Mouse (Mus musculus) urinary bladder, adult 2 months (tissue): ENCODE results near the gene Pde4d. TPM values are rescaled to one million over a fixed set of nuclear protein-coding genes. Genes with fewer than 3 reads are reported as not detected.
A peak's percentile ranks its signal among the peaks of the same experiment; 100 is the strongest.

ENCODE experiments used
- DNase-seq: peaks from one replicate; pipeline ENCODE4 v3.0.0; 2022; ENCODE audit warnings: low spot score
- polyA plus RNA-seq: library from polyadenylated mRNA; depleted of rRNA; stranded (reverse); fragments of >200 nt; gene quantifications from 2 replicates; pipeline ENCODE4 v1.2.3, GENCODE M21; 2012

The Pde4d gene
- polyA plus RNA-seq, 1 experiment = 21.4 TPM

- DNase-seq = no peak
Measured at GRCm38 (mm10) chr13:109402396-109402795, 952.6 kb downstream of the Pde4d start.

GRCm38 (mm10) chr13:109402936-109403335, 953.2 kb downstream of the Pde4d start:
- no peak for DNase-seq

- DNase-seq = no peak
Measured at GRCm38 (mm10) chr13:109406341-109406740, 956.6 kb downstream of the Pde4d start.

- DNase-seq = no peak
Measured at GRCm38 (mm10) chr13:109407371-109407770, 957.6 kb downstream of the Pde4d start.

GRCm38 (mm10) chr13:109420426-109420825, 970.7 kb downstream of the Pde4d start:
- DNase-seq = no peak

GRCm38 (mm10) chr13:109424906-109425305, 975.2 kb downstream of the Pde4d start:
- no peak for DNase-seq

- no peak for DNase-seq
Measured at GRCm38 (mm10) chr13:109425548-109425947, 975.8 kb downstream of the Pde4d start.

GRCm38 (mm10) chr13:109426058-109426457, 976.3 kb downstream of the Pde4d start:
- DNase-seq = no peak

- DNase-seq = no peak
Measured at GRCm38 (mm10) chr13:109427541-109427940, 977.8 kb downstream of the Pde4d start.

- DNase-seq = no peak
Measured at GRCm38 (mm10) chr13:109429544-109429943, 979.8 kb downstream of the Pde4d start.

GRCm38 (mm10) chr13:109437231-109437776, 987.6 kb downstream of the Pde4d start:
- DNase-seq = no peak

GRCm38 (mm10) chr13:109439436-109440161, 989.9 kb downstream of the Pde4d start:
- DNase-seq = no peak

GRCm38 (mm10) chr13:109440331-109440730, 990.6 kb downstream of the Pde4d start:
- DNase-seq = peak; percentile 22

GRCm38 (mm10) chr13:109440881-109441280, 991.1 kb downstream of the Pde4d start:
- peak; percentile 51 for DNase-seq

GRCm38 (mm10) chr13:109441401-109441973, 991.7 kb downstream of the Pde4d start:
- DNase-seq = no peak

- DNase-seq = no peak
Measured at GRCm38 (mm10) chr13:109446138-109446537, 996.4 kb downstream of the Pde4d start.

GRCm38 (mm10) chr13:109448121-109448520, 998.4 kb downstream of the Pde4d start:
- no peak for DNase-seq

GRCm38 (mm10) chr13:109474344-109474743, 1024.6 kb downstream of the Pde4d start:
- no peak for DNase-seq

GRCm38 (mm10) chr13:109481446-109481845, 1031.7 kb downstream of the Pde4d start:
- peak; percentile 26 for DNase-seq

GRCm38 (mm10) chr13:109486166-109486565, 1036.4 kb downstream of the Pde4d start:
- DNase-seq = no peak

GRCm38 (mm10) chr13:109487378-109487777, 1037.6 kb downstream of the Pde4d start:
- no peak for DNase-seq

GRCm38 (mm10) chr13:109490853-109491252, 1041.1 kb downstream of the Pde4d start:
- DNase-seq = no peak

GRCm38 (mm10) chr13:109491829-109492228, 1042.1 kb downstream of the Pde4d start:
- no peak for DNase-seq
